In genomic region chr1:75477966-75478290, GRCm38 (mm10) we compare ENCODE assay signal across 8 mouse cellular contexts. TPM values are rescaled to one million over a fixed set of nuclear protein-coding genes. Genes with fewer than 3 reads are reported as not detected.
DNase-seq lines count a peak whose midpoint lies in the region; ATAC-seq and TF ChIP-seq lines count a peak whose summit lies in the region.

No protein-coding gene starts in this region.

- 39% methylated on average over 3 of the region's 3 CpGs for WGBS in kidney, postnatal 0 days
- 52% methylated on average over 3 of the region's 3 CpGs for WGBS in hindbrain, postnatal 0 days
- WGBS in midbrain, postnatal 0 days, result 47% methylated on average over 3 of the region's 3 CpGs

- no peak for DNase-seq in kidney, postnatal 0 days (ENCODE audit: low spot score)
- no peak for DNase-seq in kidney, postnatal 14 days
- no peak for DNase-seq in hindbrain, postnatal 0 days (ENCODE audit: low spot score)
- DNase-seq in midbrain, postnatal 0 days (ENCODE audit: low spot score), result no peak
- no peak for DNase-seq in ovary, adult 18-20 months (ENCODE audit: low spot score)
- DNase-seq in spleen, postnatal 4 days (ENCODE audit: low spot score in 2 of 2), result no peak

- no peak overlapping the region for H3K27ac ChIP-seq in kidney, postnatal 0 days
- no peak overlapping the region for H3K27ac ChIP-seq in cortical plate, adult 2 months (ENCODE audit: insufficient read depth, low read length)
- H3K27ac ChIP-seq in hindbrain, postnatal 0 days, result no peak overlapping the region
- no peak overlapping the region for H3K27ac ChIP-seq in midbrain, postnatal 0 days (ENCODE audit: low read depth, low read length)

- H3K36me3 ChIP-seq in kidney, postnatal 0 days (ENCODE audit: insufficient read depth, low read length), result peaks cover 22% of the 10 kb centered on the region
- H3K36me3 ChIP-seq in hindbrain, postnatal 0 days (ENCODE audit: insufficient read depth, low read length), result peaks cover 35% of the 10 kb centered on the region
- H3K36me3 ChIP-seq in midbrain, postnatal 0 days (ENCODE audit: insufficient read depth, low read length), result peaks cover 43% of the 10 kb centered on the region

- peaks cover 17% of the 10 kb centered on the region; the same call in 1 of the 2 replicates for H3K27me3 ChIP-seq in kidney, postnatal 0 days (ENCODE audit: insufficient read depth, low read length)
- H3K27me3 ChIP-seq in hindbrain, postnatal 0 days (ENCODE audit: insufficient read depth, low read length), result no peaks in the 10 kb centered on the region
- no peaks in the 10 kb centered on the region for H3K27me3 ChIP-seq in midbrain, postnatal 0 days (ENCODE audit: insufficient read depth, low read length)

- no peak overlapping the region for H3K9ac ChIP-seq in kidney, postnatal 0 days (ENCODE audit: low read depth, low read length)
- peak overlapping the region; percentile 80; the same call in 1 of the 2 replicates for H3K9ac ChIP-seq in hindbrain, postnatal 0 days (replicated peaks; ENCODE audit: low read length)
- no peak overlapping the region for H3K9ac ChIP-seq in midbrain, postnatal 0 days (replicated peaks; ENCODE audit: low read length, poor library complexity, severe bottlenecking)

- peak overlapping the region; percentile 76 for H3K4me2 ChIP-seq in kidney, postnatal 0 days (ENCODE audit: low read length)
- H3K4me2 ChIP-seq in hindbrain, postnatal 0 days (ENCODE audit: low read depth, low read length), result peak overlapping the region; percentile 78
- peak overlapping the region; percentile 85 for H3K4me2 ChIP-seq in midbrain, postnatal 0 days (ENCODE audit: low read depth, low read length, poor library complexity, severe bottlenecking)

- no peaks in the 10 kb centered on the region for H3K9me3 ChIP-seq in kidney, postnatal 0 days (replicated peaks; ENCODE audit: low read length)
- H3K9me3 ChIP-seq in hindbrain, postnatal 0 days (ENCODE audit: low read length), result no peaks in the 10 kb centered on the region
- H3K9me3 ChIP-seq in midbrain, postnatal 0 days (ENCODE audit: low read length), result no peaks in the 10 kb centered on the region

- H3K4me3 ChIP-seq in kidney, postnatal 0 days (replicated peaks; ENCODE audit: low read depth, low read length), result peak overlapping the region; percentile 54; the same call in 1 of the 2 replicates
- peak overlapping the region; percentile 98; the same call in 1 of the 2 replicates for H3K4me3 ChIP-seq in cortical plate, adult 2 months (ENCODE audit: insufficient read depth, low read length)
- peak overlapping the region; percentile 61 for H3K4me3 ChIP-seq in hindbrain, postnatal 0 days (ENCODE audit: low read length)
- peak overlapping the region; percentile 89 for H3K4me3 ChIP-seq in midbrain, postnatal 0 days (ENCODE audit: low read depth, low read length)

- no peak for ATAC-seq in kidney, postnatal 0 days (replicated peaks; ENCODE audit: low FRiP score, low read depth)
- no peak for ATAC-seq in hindbrain, postnatal 0 days
- no peak for ATAC-seq in midbrain, postnatal 0 days (ENCODE audit: low FRiP score)
- ATAC-seq in granulocyte monocyte progenitor cell, adult 5-6 weeks (replicated peaks; ENCODE audit: poor library complexity, severe bottlenecking), result no peak

- peaks cover 7% of the 10 kb centered on the region for H3K4me1 ChIP-seq in kidney, postnatal 0 days (replicated peaks; ENCODE audit: insufficient read depth, low read length)
- H3K4me1 ChIP-seq in cortical plate, adult 2 months (ENCODE audit: control insufficient read depth, insufficient read depth, low read length), result no peaks in the 10 kb centered on the region
- H3K4me1 ChIP-seq in hindbrain, postnatal 0 days (ENCODE audit: insufficient read depth, low read length), result peaks cover 9% of the 10 kb centered on the region; the same call in 1 of the 2 replicates
- H3K4me1 ChIP-seq in midbrain, postnatal 0 days (ENCODE audit: insufficient read depth, low read length), result 0 out of 2 replicates have a peak, but pooled peaks cover 3% of the 10 kb centered on the region

- TF ChIP-seq CTCF in kidney, postnatal 0 days (IDR thresholded peaks at IDR 0.05; ENCODE audit: low read depth), result no peak
- TF ChIP-seq CTCF in cortical plate, adult 2 months (IDR thresholded peaks at IDR 0.05; ENCODE audit: extremely low read depth, insufficient read depth, low read length), result no peak
- no peak for TF ChIP-seq CTCF in hindbrain, postnatal 0 days (IDR thresholded peaks at IDR 0.05; ENCODE audit: low read depth)
- TF ChIP-seq CTCF in midbrain, postnatal 0 days (IDR thresholded peaks at IDR 0.05), result no peak

- TF ChIP-seq POLR2A in cortical plate, adult 2 months (IDR thresholded peaks at IDR 0.05; ENCODE audit: extremely low read depth, insufficient read depth, low read length), result no peak

RNA-seq across cellular contexts. Expression of gene Chpf, which starts 1.2 kb away (rescaled TPM):
- 37.1 and 38.3 TPM in 2 replicates for polyA plus RNA-seq in kidney, postnatal 0 days (2015; fragmentation: Nextera tagmentation; extraction: Ambion mirVana)
- 78.0 and 81.6 TPM in 2 replicates for polyA plus RNA-seq in cortical plate, adult 2 months (2012; rRNA removed)
- total RNA-seq in hindbrain, postnatal 0 days (2014; rRNA removed), result 155 and 173 TPM in 2 replicates
- polyA plus RNA-seq in hindbrain, postnatal 0 days (2015; fragmentation: Nextera tagmentation; extraction: Ambion mirVana), result 55.3 and 55.8 TPM in 2 replicates
- total RNA-seq in midbrain, postnatal 0 days (2014; rRNA removed), result 125 and 132 TPM in 2 replicates
- 60.0 and 60.8 TPM in 2 replicates for polyA plus RNA-seq in midbrain, postnatal 0 days (2015; fragmentation: Nextera tagmentation; extraction: Ambion mirVana)
- total RNA-seq in granulocyte monocyte progenitor cell, adult 5-6 weeks (2014; fragmentation: Nextera tagmentation), result 2.5 TPM in 1 of 2 replicates, not detected in the other
- 0.62 and 1.0 TPM in 2 replicates for total RNA-seq in granulocyte monocyte progenitor cell, adult 5-6 weeks (2017)

RNA-seq across cellular contexts. Expression of gene Tmem198, which starts 1.4 kb away (rescaled TPM):
- polyA plus RNA-seq in kidney, postnatal 0 days (2015; fragmentation: Nextera tagmentation; extraction: Ambion mirVana), result 0.61 and 1.3 TPM in 2 replicates
- 103 and 108 TPM in 2 replicates for polyA plus RNA-seq in cortical plate, adult 2 months (2012; rRNA removed)
- total RNA-seq in hindbrain, postnatal 0 days (2014; rRNA removed), result 52.7 and 69.3 TPM in 2 replicates
- polyA plus RNA-seq in hindbrain, postnatal 0 days (2015; fragmentation: Nextera tagmentation; extraction: Ambion mirVana), result 33.9 and 36.4 TPM in 2 replicates
- 52.4 and 57.8 TPM in 2 replicates for total RNA-seq in midbrain, postnatal 0 days (2014; rRNA removed)
- 49.4 and 50.4 TPM in 2 replicates for polyA plus RNA-seq in midbrain, postnatal 0 days (2015; fragmentation: Nextera tagmentation; extraction: Ambion mirVana)
- total RNA-seq in granulocyte monocyte progenitor cell, adult 5-6 weeks (2014; fragmentation: Nextera tagmentation), result not detected in 2 replicates
- not detected in 2 replicates for total RNA-seq in granulocyte monocyte progenitor cell, adult 5-6 weeks (2017)

RNA-seq across cellular contexts. Expression of gene Asic4, which starts 27.7 kb away (rescaled TPM):
- 0.40 and 0.45 TPM in 2 replicates for polyA plus RNA-seq in kidney, postnatal 0 days (2015; fragmentation: Nextera tagmentation; extraction: Ambion mirVana)
- 4.6 and 8.3 TPM in 2 replicates for polyA plus RNA-seq in cortical plate, adult 2 months (2012; rRNA removed)
- 71.4 and 74.1 TPM in 2 replicates for total RNA-seq in hindbrain, postnatal 0 days (2014; rRNA removed)
- 17.0 and 21.0 TPM in 2 replicates for polyA plus RNA-seq in hindbrain, postnatal 0 days (2015; fragmentation: Nextera tagmentation; extraction: Ambion mirVana)
- 180 and 188 TPM in 2 replicates for total RNA-seq in midbrain, postnatal 0 days (2014; rRNA removed)
- polyA plus RNA-seq in midbrain, postnatal 0 days (2015; fragmentation: Nextera tagmentation; extraction: Ambion mirVana), result 54.8 and 60.0 TPM in 2 replicates
- not detected in 2 replicates for total RNA-seq in granulocyte monocyte progenitor cell, adult 5-6 weeks (2014; fragmentation: Nextera tagmentation)
- not detected in 2 replicates for total RNA-seq in granulocyte monocyte progenitor cell, adult 5-6 weeks (2017)

RNA-seq across cellular contexts. Expression of gene Obsl1, which starts 28.3 kb away (rescaled TPM):
- 35.0 and 42.6 TPM in 2 replicates for polyA plus RNA-seq in kidney, postnatal 0 days (2015; fragmentation: Nextera tagmentation; extraction: Ambion mirVana)
- polyA plus RNA-seq in cortical plate, adult 2 months (2012; rRNA removed), result 32.9 and 34.5 TPM in 2 replicates
- total RNA-seq in hindbrain, postnatal 0 days (2014; rRNA removed), result 52.4 and 62.4 TPM in 2 replicates
- polyA plus RNA-seq in hindbrain, postnatal 0 days (2015; fragmentation: Nextera tagmentation; extraction: Ambion mirVana), result 22.7 and 23.9 TPM in 2 replicates
- total RNA-seq in midbrain, postnatal 0 days (2014; rRNA removed), result 40.7 and 45.9 TPM in 2 replicates
- 24.2 TPM in 2 replicates for polyA plus RNA-seq in midbrain, postnatal 0 days (2015; fragmentation: Nextera tagmentation; extraction: Ambion mirVana)
- total RNA-seq in granulocyte monocyte progenitor cell, adult 5-6 weeks (2014; fragmentation: Nextera tagmentation), result not detected in 2 replicates
- total RNA-seq in granulocyte monocyte progenitor cell, adult 5-6 weeks (2017), result not detected in 2 replicates

RNA-seq across cellular contexts. Expression of gene Inha, which starts 28.9 kb away (rescaled TPM):
- polyA plus RNA-seq in kidney, postnatal 0 days (2015; fragmentation: Nextera tagmentation; extraction: Ambion mirVana), result 2.8 and 3.5 TPM in 2 replicates
- 88.7 and 90.3 TPM in 2 replicates for polyA plus RNA-seq in cortical plate, adult 2 months (2012; rRNA removed)
- total RNA-seq in hindbrain, postnatal 0 days (2014; rRNA removed), result 28.9 and 31.8 TPM in 2 replicates
- polyA plus RNA-seq in hindbrain, postnatal 0 days (2015; fragmentation: Nextera tagmentation; extraction: Ambion mirVana), result 20.3 TPM in 2 replicates
- total RNA-seq in midbrain, postnatal 0 days (2014; rRNA removed), result 30.9 and 33.3 TPM in 2 replicates
- 22.5 and 23.2 TPM in 2 replicates for polyA plus RNA-seq in midbrain, postnatal 0 days (2015; fragmentation: Nextera tagmentation; extraction: Ambion mirVana)
- total RNA-seq in granulocyte monocyte progenitor cell, adult 5-6 weeks (2014; fragmentation: Nextera tagmentation), result not detected in 2 replicates
- total RNA-seq in granulocyte monocyte progenitor cell, adult 5-6 weeks (2017), result not detected in 2 replicates

Comparison
In these comparisons a context has a peak if more than half of its experiments do, and no peak if none do; other contexts are left out.
1. RNA of gene Tmem198, which starts 1.4 kb away (polyA plus RNA-seq): 103 to 108 TPM in cortical plate, adult 2 months, 49.4 to 50.4 TPM in midbrain, postnatal 0 days and 33.9 to 36.4 TPM in hindbrain, postnatal 0 days; 0.61 to 1.3 TPM in kidney, postnatal 0 days; every median in the first group is over 10 times any median in the second.
2. Peak in every context shown above with its lines, with median percentiles within 50 percentile points of each other: H3K4me2 ChIP-seq and H3K4me3 ChIP-seq.